Mouse (Mus musculus): ENCODE measurements around the gene Plbd1.
A peak's percentile ranks its signal among the peaks of the same experiment; 100 is the strongest.

Plbd1 gene

GRCm38 (mm10) chr6:136661706-136662016 is at the start of gene Plbd1:
Gene Plbd1 (minus strand): TSS chr6:136661928.
- DNase-seq (ENCODE audit: low spot score), result no peak

- DNase-seq (ENCODE audit: low spot score), result no peak
Measured at GRCm38 (mm10) chr6:136710408-136710807, 48.7 kb upstream of the Plbd1 start.

- no peak for DNase-seq (ENCODE audit: low spot score)
Measured at GRCm38 (mm10) chr6:136708597-136708996, 46.9 kb upstream of the Plbd1 start.

- DNase-seq (ENCODE audit: low spot score), result no peak
Measured at GRCm38 (mm10) chr6:136701878-136702277, 40.1 kb upstream of the Plbd1 start.

- no peak for DNase-seq (ENCODE audit: low spot score)
Measured at GRCm38 (mm10) chr6:136701185-136701584, 39.5 kb upstream of the Plbd1 start.

GRCm38 (mm10) chr6:136691314-136691713 is 29.6 kb upstream of the Plbd1 start:
- no peak for DNase-seq (ENCODE audit: low spot score)

- DNase-seq (ENCODE audit: low spot score), result no peak
Measured at GRCm38 (mm10) chr6:136690527-136690926, 28.8 kb upstream of the Plbd1 start.

- DNase-seq (ENCODE audit: low spot score), result peak; percentile 66
Measured at GRCm38 (mm10) chr6:136689790-136690413, 28.2 kb upstream of the Plbd1 start.

- DNase-seq (ENCODE audit: low spot score), result no peak
Measured at GRCm38 (mm10) chr6:136685433-136685832, 23.7 kb upstream of the Plbd1 start.

- DNase-seq (ENCODE audit: low spot score), result peak; percentile 29
Measured at GRCm38 (mm10) chr6:136683410-136684334, 21.9 kb upstream of the Plbd1 start.

GRCm38 (mm10) chr6:136679381-136679780 is 17.7 kb upstream of the Plbd1 start:
- DNase-seq (ENCODE audit: low spot score), result no peak

GRCm38 (mm10) chr6:136674935-136675334 is 13.2 kb upstream of the Plbd1 start:
- DNase-seq (ENCODE audit: low spot score), result no peak

- no peak for DNase-seq (ENCODE audit: low spot score)
Measured at GRCm38 (mm10) chr6:136672467-136672866, 10.7 kb upstream of the Plbd1 start.

GRCm38 (mm10) chr6:136669274-136669673 is 7.5 kb upstream of the Plbd1 start:
- no peak for DNase-seq (ENCODE audit: low spot score)

GRCm38 (mm10) chr6:136668266-136668986 is 6.7 kb upstream of the Plbd1 start:
- no peak for DNase-seq (ENCODE audit: low spot score)

GRCm38 (mm10) chr6:136662063-136662462 is 335 bp upstream of the Plbd1 start:
- no peak for DNase-seq (ENCODE audit: low spot score)

GRCm38 (mm10) chr6:136660831-136661705 is 660 bp downstream of the Plbd1 start:
- DNase-seq (ENCODE audit: low spot score), result no peak

GRCm38 (mm10) chr6:136659226-136659625 is 2.5 kb downstream of the Plbd1 start:
- no peak for DNase-seq (ENCODE audit: low spot score)

GRCm38 (mm10) chr6:136658303-136658702 is 3.4 kb downstream of the Plbd1 start:
- DNase-seq (ENCODE audit: low spot score), result no peak

- DNase-seq (ENCODE audit: low spot score), result no peak
Measured at GRCm38 (mm10) chr6:136655786-136656185, 5.9 kb downstream of the Plbd1 start.

GRCm38 (mm10) chr6:136654470-136654869 is 7.3 kb downstream of the Plbd1 start:
- no peak for DNase-seq (ENCODE audit: low spot score)

- no peak for DNase-seq (ENCODE audit: low spot score)
Measured at GRCm38 (mm10) chr6:136653331-136653730, 8.4 kb downstream of the Plbd1 start.
